Mouse (Mus musculus) brain, embryonic 18.5 days (tissue): ENCODE measurements around the gene Smarce1.

ENCODE experiments used
- DNase-seq: peaks from one replicate; pipeline ENCODE4 v3.0.0-alpha.2; 2012; ENCODE audit warnings: low read depth, low spot score

Smarce1 gene

DNA sequence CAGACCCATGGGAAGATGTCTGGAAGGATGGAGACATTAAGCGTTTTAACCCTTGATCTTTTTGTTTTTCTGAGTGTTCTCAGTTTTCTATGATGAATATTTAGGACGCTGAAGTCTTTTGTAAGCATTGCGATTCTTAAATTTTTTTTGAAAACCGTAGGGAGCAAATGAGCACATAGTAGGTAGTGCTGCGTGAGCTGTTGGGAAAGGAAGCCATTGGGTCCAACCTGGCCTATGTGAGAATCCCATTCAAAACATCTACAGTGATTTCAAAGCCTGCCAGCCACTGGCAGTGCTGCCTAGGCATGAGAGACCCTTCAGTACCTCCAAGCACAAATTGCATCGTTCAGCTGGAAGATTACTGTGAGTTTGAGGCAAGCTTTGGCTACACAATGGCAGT lies 60.8 kb downstream of the Smarce1 start:
- DNase-seq: no peak

DNA sequence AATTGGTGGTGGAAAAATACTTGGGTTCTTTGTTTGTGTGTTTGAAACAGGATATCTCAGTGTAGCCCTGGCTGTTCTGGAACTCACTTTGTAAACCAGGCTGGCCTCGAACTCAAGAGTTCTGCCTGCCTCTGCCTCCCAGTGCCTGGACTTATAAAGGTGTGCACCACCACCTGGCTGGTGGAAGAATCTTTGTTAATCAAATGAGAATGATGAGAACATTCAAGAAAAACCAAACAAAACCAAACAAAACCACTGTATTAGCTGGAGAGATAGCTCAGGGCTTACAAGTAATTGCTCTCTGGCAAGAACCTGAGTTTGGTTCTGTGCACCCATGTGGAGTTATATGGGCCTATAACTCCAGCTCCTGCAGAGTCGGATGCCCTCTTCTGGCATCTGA lies 61.4 kb downstream of the Smarce1 start:
- no peak for DNase-seq

DNA sequence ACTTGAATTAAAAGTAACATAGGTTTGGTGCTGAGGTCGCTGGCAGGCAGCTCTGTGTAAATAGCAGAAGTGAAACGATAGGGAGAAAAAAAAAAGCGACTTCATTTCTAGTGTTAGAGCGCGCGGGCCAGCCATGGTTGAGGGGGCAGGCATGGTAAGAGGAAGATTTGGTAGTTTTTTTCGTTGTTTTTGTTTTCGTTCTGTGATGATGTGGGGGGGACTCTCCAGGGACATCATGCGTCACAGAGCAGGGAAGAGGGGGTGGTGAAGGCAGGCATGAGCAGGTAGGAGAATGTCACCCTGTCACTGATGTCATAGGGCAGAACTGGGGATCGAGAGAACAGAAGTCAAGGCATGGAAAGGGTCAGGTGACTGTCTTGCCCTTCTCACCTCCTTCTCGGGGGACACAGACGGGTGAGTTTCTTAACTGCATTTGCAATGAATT lies 62.8 kb downstream of the Smarce1 start:
- DNase-seq: no peak

DNA sequence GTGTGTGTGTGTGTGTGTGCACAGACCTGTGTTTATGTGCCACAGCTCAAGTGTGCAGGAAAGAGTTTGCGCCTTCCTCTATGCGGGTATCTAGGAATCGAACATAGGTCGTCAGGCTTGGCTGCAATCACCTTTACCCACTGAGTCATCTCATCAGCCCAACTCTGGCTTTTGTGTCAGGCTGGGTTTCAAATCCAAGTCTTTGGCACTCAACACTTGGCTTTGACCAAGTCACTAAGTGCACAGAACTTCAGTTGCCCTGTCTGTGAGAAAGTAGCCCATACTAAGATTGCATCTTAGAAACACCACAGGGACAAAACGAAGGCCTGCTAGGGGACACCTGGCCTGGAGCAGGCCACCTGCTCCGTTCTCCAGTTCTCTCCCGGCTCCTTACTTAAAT lies 63.2 kb downstream of the Smarce1 start:
- DNase-seq: no peak

DNA sequence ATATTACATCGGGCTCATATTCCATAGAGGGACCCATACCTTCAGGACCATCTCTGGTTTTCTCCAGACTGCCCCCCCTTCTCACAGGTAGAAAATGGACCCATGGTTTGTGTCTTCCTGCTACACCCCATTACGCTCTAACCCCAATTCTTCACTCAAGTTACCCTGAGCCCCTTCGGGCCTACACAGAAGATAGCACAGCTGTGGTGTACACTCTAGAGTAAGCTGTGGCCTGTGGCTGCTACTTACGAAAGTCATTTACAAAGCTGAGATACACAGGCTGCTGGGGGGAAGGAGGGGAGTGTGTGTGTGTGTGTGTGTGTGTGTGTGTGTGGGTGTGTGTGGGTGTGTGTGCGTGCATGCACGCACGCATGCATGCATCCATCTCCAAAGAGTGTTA lies 64.6 kb downstream of the Smarce1 start:
- no peak for DNase-seq

DNA sequence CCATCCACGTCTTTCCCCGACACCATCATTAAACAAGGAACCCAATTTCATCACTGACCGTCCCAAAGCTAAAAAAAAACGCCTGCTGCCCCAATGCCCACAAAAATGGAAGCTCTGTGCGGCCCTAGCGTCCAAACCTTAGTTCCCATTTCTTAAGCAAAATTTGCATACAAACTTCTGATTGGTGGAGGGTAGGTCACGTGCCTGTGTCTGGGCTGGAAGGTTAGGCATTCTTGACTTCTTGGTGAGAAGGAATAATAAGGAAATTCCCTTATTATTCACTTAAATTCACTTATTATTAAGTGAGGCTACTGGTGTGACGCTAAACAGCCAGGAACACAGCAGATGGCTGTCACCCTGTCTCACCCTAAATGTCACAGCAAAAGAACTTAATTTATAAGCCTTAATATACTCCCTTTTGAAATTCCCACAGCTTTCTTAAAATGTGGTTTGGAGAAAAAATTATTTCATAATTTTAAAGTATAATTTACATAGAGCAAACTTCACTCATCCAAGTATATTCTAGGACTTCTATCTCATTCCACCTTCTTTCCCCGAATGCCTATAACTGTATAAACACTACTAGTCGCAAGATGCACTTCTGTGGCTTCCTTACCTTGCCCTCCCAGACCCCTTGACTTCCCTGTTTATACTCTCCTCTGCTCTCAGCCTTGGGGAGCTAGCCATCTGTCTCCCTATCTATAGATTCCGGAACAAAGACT lies 65.6 kb downstream of the Smarce1 start:
- no peak for DNase-seq

DNA sequence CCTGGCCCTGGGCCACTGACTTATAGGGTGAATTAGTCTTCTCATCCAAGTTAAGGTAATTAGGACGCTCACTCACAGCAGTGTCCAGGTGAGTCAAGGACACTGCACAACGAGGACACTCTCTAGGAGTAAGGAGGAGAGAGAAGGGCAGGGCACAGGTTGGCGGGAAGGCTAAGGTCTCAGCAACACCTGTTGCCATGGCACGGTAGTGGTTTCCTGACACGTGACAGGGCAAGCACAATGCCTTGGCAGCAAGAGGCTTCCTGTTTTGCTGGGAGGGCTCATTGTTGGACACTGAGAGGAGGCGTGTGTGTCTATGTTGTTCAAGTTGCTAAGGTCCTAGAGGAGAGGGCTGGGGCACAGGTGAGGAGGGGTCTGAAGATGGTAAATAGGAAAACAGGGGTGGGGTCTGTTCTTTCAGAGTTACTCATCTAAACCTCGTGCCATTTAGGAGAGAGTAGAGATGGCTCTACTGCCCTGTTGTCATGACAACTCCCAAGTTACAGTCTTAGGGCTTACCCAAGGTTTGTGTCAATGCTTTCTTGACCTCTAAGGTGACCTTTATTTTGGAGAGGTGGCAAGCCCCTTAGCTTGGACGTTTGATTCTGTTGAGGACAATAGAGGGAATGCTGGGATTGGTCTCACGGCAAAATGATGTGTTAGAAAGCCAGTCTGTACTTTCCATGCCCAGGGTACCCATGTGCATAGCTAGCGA lies 67.7 kb downstream of the Smarce1 start:
- no peak for DNase-seq

DNA sequence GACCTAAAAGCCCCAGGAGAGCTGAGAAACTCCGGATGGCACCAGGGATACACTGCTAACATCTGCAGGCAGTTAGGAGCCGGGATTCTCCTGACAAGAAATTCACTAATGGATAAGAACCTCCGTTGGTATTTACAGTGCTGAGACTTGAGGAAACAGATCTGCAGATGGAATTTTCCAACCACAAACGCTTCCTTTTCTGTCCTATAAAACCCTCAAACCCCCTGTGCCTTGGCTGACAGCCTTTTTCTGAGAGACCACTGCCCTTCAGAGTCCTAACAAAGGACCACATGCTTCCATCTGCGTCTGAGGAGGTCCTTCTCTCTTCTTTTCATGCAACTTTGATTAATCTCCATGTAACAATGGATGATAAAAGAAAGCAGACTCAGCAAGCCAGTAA lies 69.2 kb downstream of the Smarce1 start:
- no peak for DNase-seq

DNA sequence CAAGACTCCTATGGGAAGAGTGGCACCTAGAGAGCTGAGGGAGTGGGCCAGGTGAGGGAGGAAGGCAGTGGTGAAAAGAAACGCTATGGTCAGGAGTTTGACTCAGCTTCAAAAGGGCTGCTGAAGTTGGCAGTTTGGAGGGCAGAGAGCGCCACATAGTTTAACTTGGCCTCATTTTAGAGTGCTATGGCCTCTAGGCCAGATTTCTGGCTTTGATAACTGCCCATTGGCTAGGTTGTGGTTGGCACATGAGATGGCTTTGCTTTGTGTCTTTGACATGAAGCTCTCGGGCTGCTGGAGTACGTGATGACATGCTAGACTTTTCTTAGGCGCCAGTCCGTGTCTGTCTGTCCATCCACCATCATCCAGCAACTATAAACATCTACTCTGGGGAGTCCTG lies 70.6 kb downstream of the Smarce1 start:
- no peak for DNase-seq
